Mouse (Mus musculus): Measurements from ENCODE around the gene Itgad. TPM values are rescaled to one million over a fixed set of nuclear protein-coding genes. Genes with fewer than 3 reads are reported as not detected.
A peak's percentile ranks its signal among the peaks of the same experiment; 100 is the strongest.

Itgad gene
- polyA plus RNA-seq, 1 experiment: 0.92 TPM

DNA sequence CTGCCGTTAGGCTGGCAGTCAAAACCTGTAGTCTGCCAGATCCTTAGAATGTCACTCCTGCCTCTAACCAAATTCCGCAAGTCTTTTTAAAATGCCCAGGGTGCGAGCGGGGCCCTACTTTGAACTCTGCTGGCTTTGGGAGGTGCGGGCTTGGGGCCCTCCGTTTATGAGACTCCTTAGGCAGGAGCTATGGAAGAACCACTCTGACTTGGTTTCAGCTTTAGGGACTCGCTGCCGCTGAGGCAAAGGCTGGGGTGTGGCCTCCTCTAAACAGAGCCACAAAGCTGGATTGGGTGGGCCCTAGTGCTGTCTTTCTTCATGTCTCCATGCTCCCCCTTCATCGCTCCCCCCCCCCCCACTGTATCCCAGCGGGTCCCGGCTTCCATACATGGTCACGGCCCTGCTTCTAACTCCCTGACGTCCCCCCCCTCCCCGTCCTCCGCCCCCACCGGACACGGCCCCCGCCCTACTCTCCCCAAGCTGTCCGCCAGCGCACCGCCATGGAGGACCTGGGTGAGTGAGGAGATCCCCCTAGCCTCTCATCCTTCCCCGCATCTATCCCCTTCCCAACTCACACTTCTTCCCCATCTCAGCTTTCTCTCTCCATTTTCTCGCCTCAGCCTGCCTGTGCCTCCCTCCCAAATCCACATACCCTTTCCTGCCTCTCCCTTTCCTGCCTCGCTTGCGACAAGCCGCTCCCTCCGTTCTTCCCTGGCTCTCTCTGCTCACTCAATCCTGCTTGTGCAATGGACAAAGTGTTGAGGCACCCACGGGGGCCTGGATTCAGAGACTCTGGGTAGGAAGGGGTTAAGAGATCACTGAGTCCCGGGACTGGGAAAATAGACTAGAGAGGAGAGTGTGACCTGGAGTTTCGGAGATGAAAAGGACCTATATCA lies 92.6 kb downstream of the Itgad start, which contains the start of gene Tgfb1i1:
Tgfb1i1 (plus strand) TSS at position 317 of the 896 bp plus-strand sequence.
- peak within 1 kb of the TSS; percentile 48 for H3K27ac ChIP-seq (ENCODE audit: insufficient read depth, low read length)
- H3K27me3 ChIP-seq (ENCODE audit: control insufficient read depth, insufficient read depth, low read length): no peaks in the 10 kb centered on the region
- TF ChIP-seq CTCF (IDR thresholded peaks at IDR 0.05; ENCODE audit: borderline replicate concordance, insufficient read depth, low read depth, low read length) (no peak), POLR2A (IDR thresholded peaks at IDR 0.05; ENCODE audit: borderline replicate concordance, insufficient read depth, low read length) (peak; percentile 7; the same call in 1 of the 2 replicates)
- DNase-seq: peak; percentile 51 to 66
- peak within 1 kb of the TSS; percentile 68 for H3K4me3 ChIP-seq (replicated peaks; ENCODE audit: insufficient read depth, low read depth, low read length)
- peaks cover 18% of the 10 kb centered on the region; the same call in 1 of the 2 replicates for H3K4me1 ChIP-seq (ENCODE audit: control insufficient read depth, insufficient read depth, low read length)
- WGBS: 1% methylated on average over 30 of the region's 30 CpGs

DNA sequence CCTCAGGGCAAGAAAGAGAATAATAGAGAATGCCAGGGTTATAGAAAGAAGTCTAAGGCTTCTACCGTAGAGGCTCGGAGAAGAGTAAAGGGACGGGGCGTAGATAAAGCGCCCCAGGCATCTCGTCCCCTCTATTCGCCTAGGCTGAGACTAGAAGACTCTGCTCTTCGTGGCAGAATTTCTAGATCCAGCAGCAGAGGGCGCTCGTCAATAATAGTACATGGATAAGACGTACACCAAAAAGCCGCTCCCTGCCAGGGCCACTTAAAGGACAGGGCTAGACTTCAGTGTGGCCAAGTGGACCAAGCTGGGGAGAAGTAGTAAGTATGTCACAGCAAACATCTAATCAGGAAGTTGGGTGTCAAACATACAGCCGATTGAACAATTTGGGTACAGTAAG lies 93.3 kb downstream of the Itgad start:
- peak; percentile 85 to 87 for DNase-seq
- H3K4me3 ChIP-seq (replicated peaks; ENCODE audit: insufficient read depth, low read depth, low read length): peak overlapping the region; percentile 68
- no peaks in the 10 kb centered on the region for H3K27me3 ChIP-seq (ENCODE audit: control insufficient read depth, insufficient read depth, low read length)
- H3K4me1 ChIP-seq (ENCODE audit: control insufficient read depth, insufficient read depth, low read length): peaks cover 22% of the 10 kb centered on the region; the same call in 1 of the 2 replicates
- H3K27ac ChIP-seq (ENCODE audit: insufficient read depth, low read length): peak overlapping the region; percentile 48; the same call in 1 of the 2 replicates
- TF ChIP-seq CTCF (IDR thresholded peaks at IDR 0.05; ENCODE audit: borderline replicate concordance, insufficient read depth, low read depth, low read length) (peak; percentile 67), POLR2A (IDR thresholded peaks at IDR 0.05; ENCODE audit: borderline replicate concordance, insufficient read depth, low read length) (no peak; the same call in 1 of the 2 replicates)
- WGBS: 2% methylated on average over 13 of the region's 13 CpGs

DNA sequence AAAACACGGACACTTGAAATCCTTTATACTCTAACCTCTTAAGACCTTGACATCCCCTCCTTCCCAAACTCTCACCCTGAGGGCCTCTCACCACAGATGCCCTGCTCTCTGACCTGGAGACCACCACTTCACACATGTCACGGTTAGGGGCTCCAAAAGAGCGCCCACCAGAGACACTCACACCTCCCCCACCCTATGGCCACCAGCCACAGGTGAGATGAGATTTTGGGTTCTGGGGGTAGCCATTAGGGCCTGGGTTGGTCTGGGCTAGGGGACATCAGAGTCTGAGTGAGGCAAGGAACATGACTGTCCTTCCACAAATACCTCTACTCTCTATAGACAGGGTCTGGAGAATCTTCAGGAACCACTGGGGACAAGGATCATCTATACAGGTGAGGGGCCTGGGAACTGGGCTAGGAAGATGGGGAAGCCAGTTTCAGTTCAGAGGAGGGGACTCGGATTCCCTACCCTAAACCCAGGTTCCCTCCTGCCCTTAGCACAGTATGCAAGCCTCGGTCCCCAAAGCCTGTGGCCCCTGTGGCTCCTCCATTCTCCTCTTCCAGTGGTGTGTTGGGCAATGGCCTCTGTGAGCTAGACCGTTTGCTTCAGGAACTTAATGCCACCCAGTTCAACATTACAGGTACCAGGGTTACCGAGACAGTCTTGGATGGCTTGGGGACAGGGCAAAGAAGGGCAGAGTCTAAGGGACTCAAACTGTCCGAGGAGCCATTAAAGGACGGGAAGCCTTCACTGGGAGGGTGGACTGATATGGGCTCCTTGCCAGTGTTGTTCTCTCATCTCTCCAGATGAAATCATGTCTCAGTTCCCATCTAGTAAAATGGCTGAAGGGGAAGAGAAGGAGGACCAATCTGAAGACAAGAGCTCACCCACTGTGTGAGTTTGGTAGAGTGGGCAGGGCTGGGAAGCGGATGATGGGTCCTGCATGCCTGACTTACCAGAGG lies 94.2 kb downstream of the Itgad start:
- TF ChIP-seq POLR2A (IDR thresholded peaks at IDR 0.05; ENCODE audit: borderline replicate concordance, insufficient read depth, low read length) (no peak), CTCF (IDR thresholded peaks at IDR 0.05; ENCODE audit: borderline replicate concordance, insufficient read depth, low read depth, low read length) (no peak)
- Histone ChIP-seq H3K4me3 (replicated peaks; ENCODE audit: insufficient read depth, low read depth, low read length) (no peak overlapping the region), H3K27me3 (ENCODE audit: control insufficient read depth, insufficient read depth, low read length) (no peaks in the 10 kb centered on the region), H3K27ac (ENCODE audit: insufficient read depth, low read length) (no peak overlapping the region), H3K4me1 (ENCODE audit: control insufficient read depth, insufficient read depth, low read length) (peaks cover 29% of the 10 kb centered on the region; the same call in 1 of the 2 replicates)
- DNase-seq: no peak
- WGBS: 88% methylated on average over 10 of the region's 10 CpGs

DNA sequence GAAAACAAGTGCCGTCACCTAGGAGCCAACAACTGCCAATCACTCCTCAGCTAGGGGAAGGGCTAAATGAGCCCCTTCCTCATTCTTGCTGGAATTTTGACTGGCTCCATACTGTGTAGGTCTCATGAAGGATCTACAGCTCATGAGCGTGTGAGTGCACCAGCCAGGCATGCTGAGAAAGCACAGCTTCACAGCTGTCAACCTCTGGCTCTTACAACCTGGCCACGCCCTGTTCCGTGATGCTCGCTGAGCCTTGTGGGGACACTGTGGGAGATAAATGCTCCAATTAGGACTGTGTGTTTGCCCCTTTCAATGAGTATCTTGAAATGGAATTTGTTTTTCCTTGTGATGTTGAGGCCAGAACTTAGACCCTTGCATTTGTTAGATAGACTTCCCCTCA lies 95.8 kb downstream of the Itgad start:
- DNase-seq: no peak
- Histone ChIP-seq H3K4me3 (replicated peaks; ENCODE audit: insufficient read depth, low read depth, low read length) (no peak overlapping the region), H3K27ac (ENCODE audit: insufficient read depth, low read length) (no peak overlapping the region), H3K4me1 (ENCODE audit: control insufficient read depth, insufficient read depth, low read length) (peaks cover 27% of the 10 kb centered on the region; the same call in 1 of the 2 replicates), H3K27me3 (ENCODE audit: control insufficient read depth, insufficient read depth, low read length) (no peaks in the 10 kb centered on the region)
- TF ChIP-seq CTCF (IDR thresholded peaks at IDR 0.05; ENCODE audit: borderline replicate concordance, insufficient read depth, low read depth, low read length) (no peak), POLR2A (IDR thresholded peaks at IDR 0.05; ENCODE audit: borderline replicate concordance, insufficient read depth, low read length) (no peak)
- WGBS: 88% methylated on average over 5 of the region's 5 CpGs

DNA sequence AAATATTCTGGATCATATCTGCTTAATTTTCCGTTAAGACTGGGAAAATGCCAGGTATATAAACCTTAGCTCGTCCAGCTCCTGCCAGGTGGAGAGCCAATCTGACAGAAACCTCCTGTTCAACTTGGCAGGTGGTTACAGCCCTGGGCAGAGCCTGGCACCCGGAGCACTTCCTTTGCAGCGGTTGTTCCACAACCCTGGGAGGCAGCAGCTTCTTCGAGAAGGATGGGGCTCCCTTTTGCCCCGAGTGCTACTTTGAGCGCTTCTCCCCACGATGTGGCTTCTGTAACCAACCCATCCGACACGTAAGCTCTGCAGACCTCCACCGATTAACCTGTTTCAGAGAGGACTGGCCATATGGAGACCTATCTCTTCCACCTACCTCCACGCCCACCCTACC lies 97.8 kb downstream of the Itgad start:
- peaks cover 17% of the 10 kb centered on the region; the same call in 1 of the 2 replicates for H3K4me1 ChIP-seq (ENCODE audit: control insufficient read depth, insufficient read depth, low read length)
- H3K27me3 ChIP-seq (ENCODE audit: control insufficient read depth, insufficient read depth, low read length): no peaks in the 10 kb centered on the region
- no peak overlapping the region for H3K27ac ChIP-seq (ENCODE audit: insufficient read depth, low read length)
- no peak overlapping the region for H3K4me3 ChIP-seq (replicated peaks; ENCODE audit: insufficient read depth, low read depth, low read length)
- DNase-seq: peak; percentile 53 to 74
- no peak for TF ChIP-seq POLR2A (IDR thresholded peaks at IDR 0.05; ENCODE audit: borderline replicate concordance, insufficient read depth, low read length)
- no peak for TF ChIP-seq CTCF (IDR thresholded peaks at IDR 0.05; ENCODE audit: borderline replicate concordance, insufficient read depth, low read depth, low read length)
- WGBS: 11% methylated on average over 12 of the region's 12 CpGs

DNA sequence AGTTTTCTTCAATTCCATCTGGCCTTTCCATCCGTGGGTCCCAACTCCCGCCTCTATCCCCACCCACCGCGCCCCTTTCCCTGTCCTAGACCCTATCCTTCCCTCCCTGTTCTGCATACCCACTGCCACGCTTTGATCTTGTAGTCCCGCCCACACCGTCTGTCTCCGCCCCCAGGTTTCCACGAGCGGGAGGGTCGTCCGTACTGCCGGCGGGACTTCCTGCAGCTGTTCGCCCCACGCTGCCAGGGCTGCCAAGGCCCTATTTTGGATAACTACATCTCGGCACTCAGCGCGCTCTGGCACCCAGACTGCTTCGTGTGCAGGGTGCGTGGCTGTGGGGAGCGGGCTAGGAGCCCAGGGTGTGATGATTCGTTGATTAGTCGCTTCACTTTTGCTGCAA lies 98.4 kb downstream of the Itgad start:
- 22% methylated on average over 24 of the region's 24 CpGs for WGBS
- Histone ChIP-seq H3K4me3 (replicated peaks; ENCODE audit: insufficient read depth, low read depth, low read length) (peak overlapping the region; percentile 1), H3K27me3 (ENCODE audit: control insufficient read depth, insufficient read depth, low read length) (no peaks in the 10 kb centered on the region)

DNA sequence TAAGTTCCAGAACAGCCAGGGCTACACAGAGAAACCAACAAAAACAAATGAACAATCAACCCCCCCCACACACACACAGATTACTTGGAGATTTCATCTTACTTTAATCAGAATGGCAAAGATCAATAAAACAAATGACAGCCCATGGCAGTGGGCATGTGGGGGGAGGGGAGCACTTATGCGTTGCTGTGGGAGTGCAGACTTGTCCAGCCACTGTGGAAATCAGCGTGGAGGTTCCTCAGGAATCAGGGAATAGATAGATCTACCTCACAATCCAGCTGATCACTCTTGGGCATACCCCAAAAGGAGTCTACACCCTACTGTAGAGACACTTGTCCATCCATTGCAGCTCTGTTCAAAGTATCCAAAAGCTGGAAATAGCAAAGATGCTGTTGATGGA lies 100.8 kb downstream of the Itgad start:
- WGBS: 47% methylated on average over 2 of the region's 2 CpGs
- Histone ChIP-seq H3K4me1 (ENCODE audit: control insufficient read depth, insufficient read depth, low read length) (peaks cover 17% of the 10 kb centered on the region; the same call in 1 of the 2 replicates), H3K27ac (ENCODE audit: insufficient read depth, low read length) (no peak overlapping the region), H3K27me3 (ENCODE audit: control insufficient read depth, insufficient read depth, low read length) (no peaks in the 10 kb centered on the region), H3K4me3 (replicated peaks; ENCODE audit: insufficient read depth, low read depth, low read length) (no peak overlapping the region)
- no peak for DNase-seq
- TF ChIP-seq POLR2A (IDR thresholded peaks at IDR 0.05; ENCODE audit: borderline replicate concordance, insufficient read depth, low read length) (no peak), CTCF (IDR thresholded peaks at IDR 0.05; ENCODE audit: borderline replicate concordance, insufficient read depth, low read depth, low read length) (no peak)

More for the DNA sequence above, 98.4 kb downstream of the Itgad start:
- H3K27ac ChIP-seq (ENCODE audit: insufficient read depth, low read length): no peak overlapping the region
- TF ChIP-seq POLR2A (IDR thresholded peaks at IDR 0.05; ENCODE audit: borderline replicate concordance, insufficient read depth, low read length) (no peak), CTCF (IDR thresholded peaks at IDR 0.05; ENCODE audit: borderline replicate concordance, insufficient read depth, low read depth, low read length) (no peak)
- H3K4me1 ChIP-seq (ENCODE audit: control insufficient read depth, insufficient read depth, low read length): peaks cover 17% of the 10 kb centered on the region; the same call in 1 of the 2 replicates
- DNase-seq: peak in 1 of 2 experiments; percentile 21
